Mouse (Mus musculus) embryonic facial prominence, embryonic 15.5 days (tissue): ENCODE results near the gene Cdkl1. TPM values are rescaled to one million over a fixed set of nuclear protein-coding genes. Genes with fewer than 3 reads are reported as not detected.

Source experiments
- ATAC-seq: fragments of 200-750 bp; cut with Nextera tagmentation; 2 replicates; pipeline ENCODE4 v1.8.0; 2017; ENCODE audit warnings: low read depth, moderate TSS enrichment; ENCODE audit not compliant: insufficient number of reproducible peaks, low FRiP score, low TSS enrichment
- H3K27ac ChIP-seq: fragments of 300-500 bp; sonication (generic); replicated peaks from 2 replicates; pipeline ENCODE4 v1.5.1; 2015; ENCODE audit warnings: mild to moderate bottlenecking, inconsistent platforms
- H3K27me3 ChIP-seq: fragments of 300-500 bp; sonication (generic); 2 replicates; pipeline ENCODE4 v1.6.1; 2015; ENCODE audit warnings: inconsistent platforms
- H3K36me3 ChIP-seq: fragments of 300-500 bp; sonication (generic); 2 replicates; pipeline ENCODE4 v1.6.1; 2015; ENCODE audit warnings: mild to moderate bottlenecking, inconsistent platforms
- H3K4me1 ChIP-seq: fragments of 300-500 bp; sonication (generic); 2 replicates; pipeline ENCODE4 v1.6.1; 2015; ENCODE audit warnings: inconsistent platforms
- H3K4me2 ChIP-seq: fragments of 300-500 bp; sonication (generic); replicated peaks from 2 replicates; pipeline ENCODE4 v1.6.1; 2015; ENCODE audit warnings: mild to moderate bottlenecking, inconsistent platforms
- H3K4me3 ChIP-seq: fragments of 300-500 bp; sonication (generic); replicated peaks from 2 replicates; pipeline ENCODE4 v1.5.1; 2015; ENCODE audit warnings: mild to moderate bottlenecking, inconsistent platforms
- H3K9ac ChIP-seq: fragments of 300-500 bp; sonication (generic); 2 replicates; pipeline ENCODE4 v1.6.1; 2015; ENCODE audit warnings: inconsistent platforms
- H3K9me3 ChIP-seq: fragments of 300-500 bp; sonication (generic); replicated peaks from 2 replicates; pipeline ENCODE4 v1.6.1; 2016; ENCODE audit warnings: inconsistent platforms
- WGBS: fragments of 180-500 bp; shearing (Covaris S2); methylation state at CpG from one replicate; pipeline ENCODE4 v1.1.7; 2015; 5-methylcytosine and 5-hydroxymethylcytosine counted together
- polyA plus RNA-seq: library from polyadenylated mRNA; unstranded; fragments of >200 nt; fragmentation: Nextera tagmentation; extraction: Ambion mirVana; gene quantifications from 2 replicates; pipeline ENCODE4 v1.2.1, GENCODE M21; 2015

The Cdkl1 gene
- polyA plus RNA-seq, 1 experiment from 2014 or later: 3.2 TPM

- no peak overlapping the region for H3K27ac ChIP-seq
- H3K9me3 ChIP-seq: no peaks in the 10 kb centered on the region
- no peaks in the 10 kb centered on the region; the same call in 1 of the 2 replicates for H3K4me1 ChIP-seq
- 72% methylated on average over 3 of the region's 3 CpGs for WGBS
- H3K4me2 ChIP-seq: no peak overlapping the region
- H3K36me3 ChIP-seq: no peaks in the 10 kb centered on the region
- H3K9ac ChIP-seq: no peak overlapping the region
- ATAC-seq: no peak
- no peak overlapping the region for H3K4me3 ChIP-seq
- H3K27me3 ChIP-seq: no peaks in the 10 kb centered on the region
Measured at GRCm38 (mm10) chr12:69733923-69734322, 57.1 kb downstream of the Cdkl1 start.

- 2% methylated on average over 2 of the region's 2 CpGs for WGBS
- H3K27ac ChIP-seq: no peak overlapping the region
- no peak for ATAC-seq
Measured at GRCm38 (mm10) chr12:69733518-69733917, 57.5 kb downstream of the Cdkl1 start.

GRCm38 (mm10) chr12:69732221-69732620 lies 58.8 kb downstream of the Cdkl1 start:
- no peaks in the 10 kb centered on the region for H3K36me3 ChIP-seq
- no peaks in the 10 kb centered on the region for H3K9me3 ChIP-seq
- no peaks in the 10 kb centered on the region for H3K27me3 ChIP-seq
- H3K4me1 ChIP-seq: no peaks in the 10 kb centered on the region; the same call in 1 of the 2 replicates
- WGBS: 32% methylated on average over 5 of the region's 5 CpGs
- no peak overlapping the region for H3K4me2 ChIP-seq
- no peak overlapping the region for H3K9ac ChIP-seq
- no peak for ATAC-seq
- H3K4me3 ChIP-seq: no peak overlapping the region
- no peak overlapping the region for H3K27ac ChIP-seq

More at GRCm38 (mm10) chr12:69733518-69733917, 57.5 kb downstream of the Cdkl1 start:
- H3K9ac ChIP-seq: no peak overlapping the region
- no peaks in the 10 kb centered on the region for H3K9me3 ChIP-seq
- no peaks in the 10 kb centered on the region for H3K27me3 ChIP-seq
- H3K4me1 ChIP-seq: no peaks in the 10 kb centered on the region; the same call in 1 of the 2 replicates
- H3K36me3 ChIP-seq: no peaks in the 10 kb centered on the region
- H3K4me2 ChIP-seq: no peak overlapping the region
- no peak overlapping the region for H3K4me3 ChIP-seq

GRCm38 (mm10) chr12:69730306-69730705 lies 60.8 kb downstream of the Cdkl1 start:
- Histone ChIP-seq H3K9me3 (no peaks in the 10 kb centered on the region), H3K4me1 (peaks cover 3% of the 10 kb centered on the region), H3K4me2 (no peak overlapping the region), H3K27ac (no peak overlapping the region), H3K36me3 (no peaks in the 10 kb centered on the region), H3K9ac (no peak overlapping the region), H3K27me3 (no peaks in the 10 kb centered on the region), H3K4me3 (no peak overlapping the region)
- 83% methylated on average over 1 of the region's 1 CpGs for WGBS
- no peak for ATAC-seq

GRCm38 (mm10) chr12:69729246-69729645 lies 61.8 kb downstream of the Cdkl1 start:
- no peak overlapping the region for H3K4me2 ChIP-seq
- H3K27me3 ChIP-seq: no peaks in the 10 kb centered on the region
- 80% methylated on average over 1 of the region's 1 CpGs for WGBS

GRCm38 (mm10) chr12:69724711-69725460 lies 66.2 kb downstream of the Cdkl1 start, which contains the start of the genes L2hgdh and Atp5s:
Gene L2hgdh (minus strand): TSS chr12:69724873.
Gene Atp5s (plus strand): TSS chr12:69724950.
- Histone ChIP-seq H3K9ac (peak within 1 kb of the TSS; percentile 60), H3K4me3 (peak within 1 kb of the TSS; percentile 64)
- under 1% methylated on average over 60 of the region's 60 CpGs for WGBS

More at GRCm38 (mm10) chr12:69729246-69729645, 61.8 kb downstream of the Cdkl1 start:
- H3K9ac ChIP-seq: no peak overlapping the region
- no peaks in the 10 kb centered on the region for H3K9me3 ChIP-seq
- no peak for ATAC-seq
- H3K36me3 ChIP-seq: no peaks in the 10 kb centered on the region
- no peak overlapping the region for H3K4me3 ChIP-seq
- no peak overlapping the region for H3K27ac ChIP-seq
- peaks cover 5% of the 10 kb centered on the region for H3K4me1 ChIP-seq

GRCm38 (mm10) chr12:69724018-69724710 lies 66.9 kb downstream of the Cdkl1 start:
- Histone ChIP-seq H3K4me2 (peak overlapping the region; percentile 87), H3K27ac (peak overlapping the region; percentile 82; the same call in 1 of the 2 replicates), H3K4me1 (peaks cover 15% of the 10 kb centered on the region), H3K9ac (peak overlapping the region; percentile 60), H3K9me3 (peaks cover 8% of the 10 kb centered on the region), H3K4me3 (peak overlapping the region; percentile 64), H3K36me3 (peaks cover 11% of the 10 kb centered on the region), H3K27me3 (no peaks in the 10 kb centered on the region)
- WGBS: 2% methylated on average over 24 of the region's 24 CpGs
- no peak for ATAC-seq

More at GRCm38 (mm10) chr12:69724711-69725460, 66.2 kb downstream of the Cdkl1 start, which contains the start of the genes L2hgdh and Atp5s:
- peak within 1 kb of the TSS; percentile 87 for H3K4me2 ChIP-seq
- ATAC-seq: peak; percentile 96
- peak within 1 kb of the TSS; percentile 82 for H3K27ac ChIP-seq
- H3K27me3 ChIP-seq: no peaks in the 10 kb centered on the region
- H3K36me3 ChIP-seq: peaks cover 3% of the 10 kb centered on the region
- H3K9me3 ChIP-seq: peaks cover 1% of the 10 kb centered on the region; the same call in 1 of the 2 replicates
- peaks cover 15% of the 10 kb centered on the region for H3K4me1 ChIP-seq

GRCm38 (mm10) chr12:69723376-69723775 lies 67.7 kb downstream of the Cdkl1 start:
- ATAC-seq: no peak
- Histone ChIP-seq H3K4me1 (peaks cover 15% of the 10 kb centered on the region), H3K9me3 (peaks cover 9% of the 10 kb centered on the region), H3K27ac (no peak overlapping the region), H3K4me3 (peak overlapping the region; percentile 64), H3K36me3 (peaks cover 15% of the 10 kb centered on the region), H3K4me2 (peak overlapping the region; percentile 87), H3K27me3 (no peaks in the 10 kb centered on the region), H3K9ac (no peak overlapping the region)
- WGBS: 45% methylated on average over 2 of the region's 2 CpGs

- Histone ChIP-seq H3K4me3 (no peak overlapping the region), H3K4me2 (no peak overlapping the region), H3K9me3 (peaks cover 9% of the 10 kb centered on the region), H3K27me3 (no peaks in the 10 kb centered on the region), H3K4me1 (peaks cover 15% of the 10 kb centered on the region), H3K27ac (no peak overlapping the region), H3K9ac (no peak overlapping the region), H3K36me3 (peaks cover 19% of the 10 kb centered on the region)
- ATAC-seq: no peak
- 94% methylated on average over 3 of the region's 3 CpGs for WGBS
Measured at GRCm38 (mm10) chr12:69722857-69723256, 68.2 kb downstream of the Cdkl1 start.

GRCm38 (mm10) chr12:69713628-69714027 lies 77.4 kb downstream of the Cdkl1 start:
- no peak for ATAC-seq
- Histone ChIP-seq H3K27ac (no peak overlapping the region), H3K36me3 (peaks cover 20% of the 10 kb centered on the region; the same call in 1 of the 2 replicates), H3K4me1 (no peaks in the 10 kb centered on the region), H3K9ac (no peak overlapping the region), H3K9me3 (no peaks in the 10 kb centered on the region), H3K4me2 (no peak overlapping the region), H3K27me3 (no peaks in the 10 kb centered on the region), H3K4me3 (no peak overlapping the region)

GRCm38 (mm10) chr12:69704799-69705458 lies 86.1 kb downstream of the Cdkl1 start:
- whole genome bisulfite sequencing: 85% methylated on average over 11 of the region's 11 CpGs
- Histone ChIP-seq H3K27me3 (no peaks in the 10 kb centered on the region), H3K36me3 (peaks cover 6% of the 10 kb centered on the region; the same call in 1 of the 2 replicates), H3K4me1 (no peaks in the 10 kb centered on the region), H3K4me2 (no peak overlapping the region), H3K27ac (no peak overlapping the region), H3K9me3 (no peaks in the 10 kb centered on the region), H3K4me3 (no peak overlapping the region), H3K9ac (no peak overlapping the region)
- no peak for ATAC-seq
